Mouse (Mus musculus): ENCODE measurements around the gene Gm21812.
"Not testable (repeated sequence)": the region's sequence is repeated elsewhere in the genome, so short reads cannot be mapped to it uniquely, and the experiment has no call there.

Gene Gm21812

GRCm38 (mm10) chrY:9347084-9347483 lies at the start of gene Gm21812:
Gene Gm21812, minus strand, starts transcription at chrY:9347184.
- not testable (repeated sequence) for DNase-seq

Data from lung, postnatal 4 days (tissue).